ENCODE assay signal across 19 mouse cellular contexts in genomic region chr17:64199241-64199933, GRCm38 (mm10).
DNase-seq lines count a peak whose midpoint lies in the region; ATAC-seq and TF ChIP-seq lines count a peak whose summit lies in the region.
"Had no signal": no experiment of that assay in that cellular context is flagged by ENCODE, and none has a peak within 500 bp of the region (broad histone marks: within the 10 kb centered on the region; RNA-seq: fewer than 3 reads in every experiment).

No protein-coding gene starts in this region.

- H3K9me3 ChIP-seq in embryonic facial prominence, embryonic 11.5 days (replicated peaks; ENCODE audit: control insufficient read depth, low read length) = no peaks in the 10 kb centered on the region
- H3K9me3 ChIP-seq in embryonic facial prominence, embryonic 10.5 days = no peaks in the 10 kb centered on the region
- no peaks in the 10 kb centered on the region for H3K9me3 ChIP-seq in hindbrain, postnatal 0 days (ENCODE audit: low read length)
- H3K9me3 ChIP-seq in hindbrain, embryonic 10.5 days = no peaks in the 10 kb centered on the region
- no peaks in the 10 kb centered on the region for H3K9me3 ChIP-seq in intestine, embryonic 15.5 days
- no peaks in the 10 kb centered on the region for H3K9me3 ChIP-seq in stomach, embryonic 16.5 days (replicated peaks; ENCODE audit: control insufficient read depth, low read length)
- H3K9me3 ChIP-seq in liver, embryonic 11.5 days (ENCODE audit: control insufficient read depth, low read length) = no peaks in the 10 kb centered on the region
- H3K9me3 ChIP-seq: forebrain, embryonic 13.5 days; heart, embryonic 15.5 days had no signal

- H3K4me1 ChIP-seq in embryonic facial prominence, embryonic 11.5 days (ENCODE audit: control insufficient read depth, insufficient read depth, low read length) = no peaks in the 10 kb centered on the region
- peaks cover 11% of the 10 kb centered on the region; the same call in 1 of the 2 replicates for H3K4me1 ChIP-seq in embryonic facial prominence, embryonic 10.5 days
- 0 out of 2 replicates have a peak, but pooled peaks cover 5% of the 10 kb centered on the region for H3K4me1 ChIP-seq in hindbrain, postnatal 0 days (ENCODE audit: insufficient read depth, low read length)
- peaks cover 7% of the 10 kb centered on the region; the same call in 1 of the 2 replicates for H3K4me1 ChIP-seq in hindbrain, embryonic 10.5 days (replicated peaks)
- H3K4me1 ChIP-seq in intestine, embryonic 15.5 days (replicated peaks) = no peaks in the 10 kb centered on the region
- no peaks in the 10 kb centered on the region for H3K4me1 ChIP-seq in stomach, embryonic 16.5 days (ENCODE audit: control insufficient read depth, insufficient read depth, low read length)
- no peaks in the 10 kb centered on the region for H3K4me1 ChIP-seq in liver, embryonic 11.5 days (replicated peaks; ENCODE audit: control insufficient read depth, insufficient read depth, low read length)
- H3K4me1 ChIP-seq: forebrain, embryonic 13.5 days; heart, embryonic 15.5 days had no signal

- no peaks in the 10 kb centered on the region for H3K27me3 ChIP-seq in embryonic facial prominence, embryonic 11.5 days (ENCODE audit: control insufficient read depth, insufficient read depth, low read length)
- no peaks in the 10 kb centered on the region for H3K27me3 ChIP-seq in embryonic facial prominence, embryonic 10.5 days (replicated peaks; ENCODE audit: low read depth, poor library complexity, severe bottlenecking)
- H3K27me3 ChIP-seq in hindbrain, postnatal 0 days (ENCODE audit: insufficient read depth, low read length) = no peaks in the 10 kb centered on the region
- H3K27me3 ChIP-seq in hindbrain, embryonic 10.5 days (ENCODE audit: insufficient read depth, poor library complexity, severe bottlenecking) = no peaks in the 10 kb centered on the region
- no peaks in the 10 kb centered on the region for H3K27me3 ChIP-seq in intestine, embryonic 15.5 days (replicated peaks)
- no peaks in the 10 kb centered on the region for H3K27me3 ChIP-seq in stomach, embryonic 16.5 days (ENCODE audit: control insufficient read depth, insufficient read depth, low read length)
- H3K27me3 ChIP-seq in liver, embryonic 11.5 days (replicated peaks; ENCODE audit: control insufficient read depth, insufficient read depth, low read length) = peaks cover 4% of the 10 kb centered on the region
- H3K27me3 ChIP-seq: forebrain, embryonic 13.5 days; heart, embryonic 15.5 days had no signal

- WGBS in embryonic facial prominence, embryonic 11.5 days = 86% methylated on average over 10 of the region's 10 CpGs
- WGBS in embryonic facial prominence, embryonic 10.5 days = 91% methylated on average over 10 of the region's 10 CpGs
- WGBS in hindbrain, postnatal 0 days = 88% methylated on average over 10 of the region's 10 CpGs
- WGBS in hindbrain, embryonic 10.5 days = 89% methylated on average over 10 of the region's 10 CpGs
- 75% methylated on average over 10 of the region's 10 CpGs for WGBS in intestine, embryonic 15.5 days
- 76% methylated on average over 10 of the region's 10 CpGs for WGBS in stomach, embryonic 16.5 days
- WGBS in liver, embryonic 11.5 days = 80% methylated on average over 10 of the region's 10 CpGs

- ATAC-seq in embryonic facial prominence, embryonic 11.5 days (replicated peaks; ENCODE audit: insufficient number of reproducible peaks, low FRiP score, low TSS enrichment, low read depth) = 0 out of 2 replicates have a peak, but pooled peaks have one; percentile 39
- ATAC-seq in hindbrain, postnatal 0 days = peak; percentile 6; the same call in 1 of the 2 replicates
- peak; percentile 91 for ATAC-seq in intestine, embryonic 15.5 days
- ATAC-seq in stomach, embryonic 16.5 days (ENCODE audit: insufficient read depth, low FRiP score) = peak; percentile 54; the same call in 1 of the 2 replicates
- no peak for ATAC-seq in liver, embryonic 11.5 days (replicated peaks; ENCODE audit: low FRiP score)
- ATAC-seq: inflammation-experienced regulatory T-cells, adult 6 months had no signal

- no peaks in the 10 kb centered on the region for H3K36me3 ChIP-seq in embryonic facial prominence, embryonic 11.5 days (replicated peaks; ENCODE audit: control insufficient read depth, insufficient read depth, low read depth, low read length)
- no peaks in the 10 kb centered on the region for H3K36me3 ChIP-seq in embryonic facial prominence, embryonic 10.5 days (replicated peaks)
- no peaks in the 10 kb centered on the region for H3K36me3 ChIP-seq in hindbrain, postnatal 0 days (ENCODE audit: insufficient read depth, low read length)
- no peaks in the 10 kb centered on the region for H3K36me3 ChIP-seq in hindbrain, embryonic 10.5 days
- H3K36me3 ChIP-seq in intestine, embryonic 15.5 days = no peaks in the 10 kb centered on the region
- H3K36me3 ChIP-seq in stomach, embryonic 16.5 days (ENCODE audit: control insufficient read depth, insufficient read depth, low read length) = no peaks in the 10 kb centered on the region
- no peaks in the 10 kb centered on the region for H3K36me3 ChIP-seq in liver, embryonic 11.5 days (ENCODE audit: control insufficient read depth, insufficient read depth, low read length)
- H3K36me3 ChIP-seq: heart, embryonic 15.5 days had no signal

- H3K27ac ChIP-seq in embryonic facial prominence, embryonic 11.5 days (replicated peaks; ENCODE audit: low read depth, low read length) = no peak overlapping the region
- H3K27ac ChIP-seq in embryonic facial prominence, embryonic 10.5 days (replicated peaks) = no peak overlapping the region
- no peak overlapping the region for H3K27ac ChIP-seq in hindbrain, postnatal 0 days
- no peak overlapping the region for H3K27ac ChIP-seq in hindbrain, embryonic 10.5 days
- no peak overlapping the region for H3K27ac ChIP-seq in intestine, embryonic 15.5 days
- no peak overlapping the region for H3K27ac ChIP-seq in stomach, embryonic 16.5 days (ENCODE audit: low read length)
- H3K27ac ChIP-seq in liver, embryonic 11.5 days (ENCODE audit: low read depth, low read length) = no peak overlapping the region
- H3K27ac ChIP-seq: forebrain, embryonic 13.5 days; gastrocnemius, adult 2 months; heart, adult 2 months; heart, embryonic 15.5 days had no signal

- no peak overlapping the region for H3K4me2 ChIP-seq in embryonic facial prominence, embryonic 11.5 days (ENCODE audit: low read depth, low read length)
- no peak overlapping the region for H3K4me2 ChIP-seq in hindbrain, postnatal 0 days (ENCODE audit: low read depth, low read length)
- no peak overlapping the region for H3K4me2 ChIP-seq in intestine, embryonic 15.5 days (replicated peaks)
- H3K4me2 ChIP-seq in stomach, embryonic 16.5 days (ENCODE audit: low read depth, low read length) = no peak overlapping the region
- no peak overlapping the region for H3K4me2 ChIP-seq in liver, embryonic 11.5 days
- H3K4me2 ChIP-seq: forebrain, embryonic 13.5 days; heart, embryonic 11.5 days; heart, embryonic 15.5 days had no signal

- no peak overlapping the region for H3K4me3 ChIP-seq in embryonic facial prominence, embryonic 11.5 days (ENCODE audit: low read depth, low read length)
- no peak overlapping the region for H3K4me3 ChIP-seq in embryonic facial prominence, embryonic 10.5 days
- no peak overlapping the region for H3K4me3 ChIP-seq in hindbrain, postnatal 0 days (ENCODE audit: low read length)
- H3K4me3 ChIP-seq in hindbrain, embryonic 10.5 days = no peak overlapping the region
- no peak overlapping the region for H3K4me3 ChIP-seq in intestine, embryonic 15.5 days (replicated peaks)
- H3K4me3 ChIP-seq in stomach, embryonic 16.5 days (replicated peaks; ENCODE audit: low read length) = no peak overlapping the region
- no peak overlapping the region for H3K4me3 ChIP-seq in liver, embryonic 11.5 days (ENCODE audit: low read depth, low read length)
- H3K4me3 ChIP-seq: forebrain, embryonic 13.5 days; gastrocnemius, adult 2 months; heart, adult 2 months; heart, embryonic 15.5 days had no signal

- TF ChIP-seq CTCF in hindbrain, postnatal 0 days (IDR thresholded peaks at IDR 0.05; ENCODE audit: low read depth) = no peak

- intact Hi-C loops in left cerebral cortex, postnatal 25 days (cut with DNase I) = no loop called here

- no peak overlapping the region for H3K9ac ChIP-seq in embryonic facial prominence, embryonic 11.5 days (replicated peaks; ENCODE audit: low read length)
- H3K9ac ChIP-seq in hindbrain, postnatal 0 days (replicated peaks; ENCODE audit: low read length) = no peak overlapping the region
- no peak overlapping the region for H3K9ac ChIP-seq in intestine, embryonic 15.5 days
- H3K9ac ChIP-seq in stomach, embryonic 16.5 days (ENCODE audit: low read length) = no peak overlapping the region
- no peak overlapping the region for H3K9ac ChIP-seq in liver, embryonic 11.5 days (ENCODE audit: low read depth, low read length)
- H3K9ac ChIP-seq: forebrain, embryonic 13.5 days; forebrain, postnatal 0 days; heart, embryonic 15.5 days had no signal

- DNase-seq in embryonic facial prominence, embryonic 11.5 days (ENCODE audit: low spot score) = no peak
- DNase-seq in embryonic facial prominence, embryonic 10.5 days (ENCODE audit: low spot score) = no peak
- no peak for DNase-seq in hindbrain, postnatal 0 days (ENCODE audit: low spot score)
- DNase-seq in hindbrain, embryonic 10.5 days (ENCODE audit: low spot score) = no peak
- DNase-seq in liver, embryonic 11.5 days (ENCODE audit: low spot score) = no peak
- DNase-seq in left cerebral cortex, postnatal 25 days (ENCODE audit: low spot score in 2 of 2) = no peak
- DNase-seq: adrenal gland, adult 8-10 months; adrenal gland, postnatal 36 days; forebrain, postnatal 0 days; gastrocnemius, adult 2 months; heart, adult 2 months; heart, postnatal 14 days; kidney, adult 8-10 months had no signal
